Mouse (Mus musculus) hindbrain, postnatal 0 days (tissue): ENCODE data around the gene Ptpn12. TPM values are rescaled to one million over a fixed set of nuclear protein-coding genes. Genes with fewer than 3 reads are reported as not detected.
A peak's percentile ranks its signal among the peaks of the same experiment; 100 is the strongest.

Source experiments
- ATAC-seq: fragments of 200-750 bp; cut with Nextera tagmentation; 2 replicates; pipeline ENCODE4 v1.8.0; 2017; ENCODE audit warnings: mild to moderate bottlenecking, moderate TSS enrichment, moderate library complexity
- DNase-seq: peaks from one replicate; pipeline ENCODE4 v3.0.0-alpha.2; 2015; ENCODE audit warnings: low spot score
- H3K27ac ChIP-seq: fragments of 300-500 bp; sonication (generic); 2 replicates; pipeline ENCODE4 v1.5.1; 2014; ENCODE audit warnings: mild to moderate bottlenecking
- H3K27me3 ChIP-seq: fragments of 300-500 bp; sonication (generic); 2 replicates; pipeline ENCODE4 v1.6.1; 2014; ENCODE audit warnings: low read length, mixed read lengths; ENCODE audit not compliant: insufficient read depth
- H3K36me3 ChIP-seq: fragments of 300-500 bp; sonication (generic); 2 replicates; pipeline ENCODE4 v1.6.1; 2014; ENCODE audit warnings: low read length, mixed read lengths; ENCODE audit not compliant: insufficient read depth
- H3K4me1 ChIP-seq: fragments of 300-500 bp; sonication (generic); 2 replicates; pipeline ENCODE4 v1.6.1; 2014; ENCODE audit warnings: antibody characterized with exemption, low read length, mixed read lengths; ENCODE audit not compliant: insufficient read depth
- H3K4me2 ChIP-seq: fragments of 300-500 bp; sonication (generic); 2 replicates; pipeline ENCODE4 v1.6.1; 2014; ENCODE audit warnings: low read depth, mild to moderate bottlenecking, low read length, moderate library complexity, mixed read lengths
- H3K4me3 ChIP-seq: fragments of 300-500 bp; sonication (generic); 2 replicates; pipeline ENCODE4 v1.5.1; 2014; ENCODE audit warnings: low read length
- H3K9ac ChIP-seq: fragments of 300-500 bp; sonication (generic); replicated peaks from 2 replicates; pipeline ENCODE4 v1.6.1; 2014; ENCODE audit warnings: mild to moderate bottlenecking, low read length, moderate library complexity, mixed read lengths
- H3K9me3 ChIP-seq: fragments of 300-500 bp; sonication (generic); 2 replicates; pipeline ENCODE4 v1.6.1; 2016; ENCODE audit warnings: low read length, mixed read lengths
- CTCF ChIP-seq: IDR thresholded peaks from 2 replicates; pipeline ENCODE4 v1.5.1; 2016; ENCODE audit warnings: antibody characterized with exemption, control low read depth, low read depth
- WGBS: fragments of 180-500 bp; shearing (Covaris S2); extraction: QIAGEN DNeasy Blood & Tissue Kit; methylation state at CpG from one replicate; pipeline ENCODE4 v1.1.7; 2014; 5-methylcytosine and 5-hydroxymethylcytosine counted together
- polyA plus RNA-seq: library from polyadenylated mRNA; unstranded; fragments of >200 nt; fragmentation: Nextera tagmentation; extraction: Ambion mirVana; gene quantifications from 2 replicates; pipeline ENCODE4 v1.2.1, GENCODE M21; 2015
- total RNA-seq: library from RNA; depleted of rRNA; stranded (reverse); fragments of >200 nt; gene quantifications from 2 replicates; pipeline ENCODE4 v1.2.3, GENCODE M21; 2014

Gene Ptpn12
- total and polyA plus RNA-seq, 2 experiments from 2014 or later = 11.5 to 20.6 TPM

GRCm38 (mm10) chr5:21046150-21047048 is 9.3 kb downstream of the Ptpn12 start:
- Histone ChIP-seq H3K9ac (no peak overlapping the region), H3K27ac (no peak overlapping the region), H3K36me3 (no peaks in the 10 kb centered on the region), H3K4me2 (no peak overlapping the region), H3K27me3 (no peaks in the 10 kb centered on the region), H3K4me1 (no peaks in the 10 kb centered on the region), H3K4me3 (no peak overlapping the region), H3K9me3 (no peaks in the 10 kb centered on the region)
- ATAC-seq (no peak), DNase-seq (no peak)
- 90% methylated on average over 7 of the region's 7 CpGs for WGBS
- TF ChIP-seq CTCF = no peak

- H3K4me2 ChIP-seq = no peak overlapping the region
- no peaks in the 10 kb centered on the region for H3K4me1 ChIP-seq
- no peak overlapping the region for H3K27ac ChIP-seq
- DNase-seq (no peak), ATAC-seq (no peak)
- H3K36me3 ChIP-seq = no peaks in the 10 kb centered on the region
- no peak overlapping the region for H3K4me3 ChIP-seq
- H3K27me3 ChIP-seq = no peaks in the 10 kb centered on the region
- WGBS = 95% methylated on average over 2 of the region's 2 CpGs
- H3K9me3 ChIP-seq = no peaks in the 10 kb centered on the region
- H3K9ac ChIP-seq = no peak overlapping the region
- TF ChIP-seq CTCF = no peak
These were observed 10.2 kb downstream of the Ptpn12 start for GRCm38 (mm10) chr5:21045462-21045861.

- Histone ChIP-seq H3K36me3 (no peaks in the 10 kb centered on the region), H3K4me2 (no peak overlapping the region), H3K4me1 (0 out of 2 replicates have a peak, but pooled peaks cover 3% of the 10 kb centered on the region), H3K9ac (no peak overlapping the region), H3K27me3 (no peaks in the 10 kb centered on the region), H3K27ac (no peak overlapping the region), H3K4me3 (no peak overlapping the region), H3K9me3 (no peaks in the 10 kb centered on the region)
- no peak for ATAC-seq
- no peak for TF ChIP-seq CTCF
- DNase-seq = no peak
- WGBS = 89% methylated on average over 5 of the region's 5 CpGs
These were observed 17.6 kb downstream of the Ptpn12 start for GRCm38 (mm10) chr5:21038100-21038499.

- ATAC-seq = no peak
- 84% methylated on average over 7 of the region's 7 CpGs for WGBS
- TF ChIP-seq CTCF = no peak
These were observed 19.8 kb downstream of the Ptpn12 start for GRCm38 (mm10) chr5:21035689-21036480.

GRCm38 (mm10) chr5:21034388-21034966 is 21.2 kb downstream of the Ptpn12 start:
- no peaks in the 10 kb centered on the region for H3K9me3 ChIP-seq
- H3K27me3 ChIP-seq = no peaks in the 10 kb centered on the region
- peak; percentile 20 for DNase-seq
- peak; percentile 59 for ATAC-seq
- H3K4me1 ChIP-seq = 0 out of 2 replicates have a peak, but pooled peaks cover 3% of the 10 kb centered on the region
- no peak overlapping the region for H3K4me2 ChIP-seq
- TF ChIP-seq CTCF = no peak
- H3K36me3 ChIP-seq = no peaks in the 10 kb centered on the region
- no peak overlapping the region for H3K9ac ChIP-seq
- WGBS = 36% methylated on average over 6 of the region's 6 CpGs
- no peak overlapping the region for H3K27ac ChIP-seq
- H3K4me3 ChIP-seq = no peak overlapping the region

More at GRCm38 (mm10) chr5:21035689-21036480, 19.8 kb downstream of the Ptpn12 start:
- Histone ChIP-seq H3K27me3 (no peaks in the 10 kb centered on the region), H3K9ac (no peak overlapping the region), H3K4me3 (no peak overlapping the region), H3K4me1 (0 out of 2 replicates have a peak, but pooled peaks cover 3% of the 10 kb centered on the region), H3K4me2 (no peak overlapping the region), H3K36me3 (no peaks in the 10 kb centered on the region), H3K9me3 (no peaks in the 10 kb centered on the region), H3K27ac (no peak overlapping the region)
- no peak for DNase-seq

- Histone ChIP-seq H3K4me1 (0 out of 2 replicates have a peak, but pooled peaks cover 3% of the 10 kb centered on the region), H3K4me2 (no peak overlapping the region), H3K27me3 (no peaks in the 10 kb centered on the region), H3K9me3 (no peaks in the 10 kb centered on the region), H3K4me3 (no peak overlapping the region), H3K9ac (no peak overlapping the region), H3K27ac (no peak overlapping the region), H3K36me3 (no peaks in the 10 kb centered on the region)
- peak; percentile 44 for DNase-seq
- ATAC-seq = no peak; the same call in 1 of the 2 replicates
- TF ChIP-seq CTCF = no peak
- whole genome bisulfite sequencing = 43% methylated on average over 11 of the region's 11 CpGs
These were observed 22.2 kb downstream of the Ptpn12 start for GRCm38 (mm10) chr5:21033382-21034056.
